In the genomic region with DNA sequence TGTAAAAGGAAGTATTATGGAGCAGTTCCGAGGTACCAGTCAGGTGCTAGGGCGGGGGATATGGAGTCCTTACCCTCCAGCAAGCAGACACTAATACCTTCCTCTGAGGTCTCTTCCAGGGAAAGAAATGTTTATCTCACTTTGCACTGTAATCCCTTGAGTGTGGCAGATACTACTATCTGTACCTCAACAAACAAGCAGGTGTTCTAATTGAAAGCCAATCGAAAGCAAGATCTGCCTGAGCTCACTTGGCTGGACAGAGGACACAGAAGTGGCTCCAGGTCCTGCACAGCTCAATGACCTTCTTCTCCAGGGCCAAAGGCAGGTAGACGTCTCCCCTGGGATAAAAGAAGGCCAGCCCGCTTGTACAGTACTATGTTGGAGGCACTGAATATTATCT, we compare ENCODE assay signal across 19 mouse cellular contexts. TPM values are rescaled to one million over a fixed set of nuclear protein-coding genes. Genes with fewer than 3 reads are reported as not detected.
DNase-seq lines count a peak whose midpoint lies in the region; ATAC-seq and TF ChIP-seq lines count a peak whose summit lies in the region.
"Had no signal": no experiment of that assay in that cellular context is flagged by ENCODE, and none has a peak within 500 bp of the region (broad histone marks: within the 10 kb centered on the region; RNA-seq: fewer than 3 reads in every experiment).

No protein-coding gene starts in this region.

- peak; percentile 76 for DNase-seq in heart, adult 11 months
- DNase-seq in heart, adult 18-20 months = no peak
- peak; percentile 56 for DNase-seq in liver, adult 2 months (ENCODE audit: extremely low read depth, low read depth, low spot score)
- no peak for DNase-seq in liver
- no peak for DNase-seq in liver, postnatal 0 days
- no peak for DNase-seq in right cerebral cortex, postnatal 25 days
- DNase-seq in urinary bladder, postnatal 14 days (ENCODE audit: low spot score) = no peak
- DNase-seq: adrenal gland, adult 8-10 months; B cell, adult 2 months; cerebellum, adult 9-10 months; forebrain, postnatal 0 days; gastrocnemius, postnatal 14 days; heart, postnatal 14 days; kidney, postnatal 14 days; spleen, adult 18-20 months had no signal

- peaks cover 65% of the 10 kb centered on the region for H3K4me1 ChIP-seq in liver, adult 2 months (ENCODE audit: control insufficient read depth, insufficient read depth, low read length)
- H3K4me1 ChIP-seq in intestine, embryonic 15.5 days (replicated peaks) = peaks cover 43% of the 10 kb centered on the region
- peaks cover 78% of the 10 kb centered on the region for H3K4me1 ChIP-seq in liver, postnatal 0 days (ENCODE audit: insufficient read depth)

- no peaks in the 10 kb centered on the region for H3K9me3 ChIP-seq in intestine, embryonic 15.5 days
- no peaks in the 10 kb centered on the region for H3K9me3 ChIP-seq in liver, postnatal 0 days (ENCODE audit: low read length)
- H3K9me3 ChIP-seq: limb, embryonic 13.5 days; neural tube, embryonic 13.5 days had no signal

- H3K4me3 ChIP-seq in liver, adult 2 months (ENCODE audit: insufficient read depth, low read depth, low read length) = no peak overlapping the region
- H3K4me3 ChIP-seq in intestine, embryonic 15.5 days (replicated peaks) = no peak overlapping the region
- H3K4me3 ChIP-seq in liver, postnatal 0 days (ENCODE audit: low read depth, low read length) = no peak overlapping the region
- H3K4me3 ChIP-seq: limb, embryonic 13.5 days; neural tube, embryonic 13.5 days had no signal

- no peak for TF ChIP-seq CTCF in liver, adult 2 months (IDR thresholded peaks at IDR 0.05; ENCODE audit: low read depth, low read length)
- TF ChIP-seq CTCF in liver, postnatal 0 days (IDR thresholded peaks at IDR 0.05; ENCODE audit: low read depth) = no peak

- H3K36me3 ChIP-seq in liver, adult 2 months (ENCODE audit: control insufficient read depth, insufficient read depth, low read length) = no peaks in the 10 kb centered on the region
- H3K36me3 ChIP-seq in intestine, embryonic 15.5 days = no peaks in the 10 kb centered on the region
- peaks cover 20% of the 10 kb centered on the region for H3K36me3 ChIP-seq in liver, postnatal 0 days (replicated peaks; ENCODE audit: insufficient read depth, low read length)
- H3K36me3 ChIP-seq: neural tube, embryonic 13.5 days had no signal

- H3K27ac ChIP-seq in liver, adult 2 months (replicated peaks; ENCODE audit: insufficient read depth, low read depth, low read length) = peak overlapping the region; percentile 51
- H3K27ac ChIP-seq in intestine, embryonic 15.5 days = peak overlapping the region; percentile 62; the same call in 1 of the 2 replicates
- no peak overlapping the region for H3K27ac ChIP-seq in liver, postnatal 0 days (ENCODE audit: low read depth)
- H3K27ac ChIP-seq: neural tube, embryonic 13.5 days had no signal

- ATAC-seq in intestine, embryonic 15.5 days = no peak
- ATAC-seq in liver, postnatal 0 days = no peak
- ATAC-seq: inflammation-experienced regulatory T-cells, adult 6 months had no signal

- 57% methylated on average over 5 of the region's 5 CpGs for WGBS in liver, adult 2 months
- WGBS in intestine, embryonic 15.5 days = 81% methylated on average over 5 of the region's 5 CpGs
- WGBS in liver, postnatal 0 days (ENCODE audit: insufficient replicate concordance) = 53% methylated on average over 5 of the region's 5 CpGs

- H3K27me3 ChIP-seq in liver, adult 2 months (ENCODE audit: control insufficient read depth, insufficient read depth, low read length) = no peaks in the 10 kb centered on the region
- H3K27me3 ChIP-seq in intestine, embryonic 15.5 days (replicated peaks) = no peaks in the 10 kb centered on the region
- no peaks in the 10 kb centered on the region for H3K27me3 ChIP-seq in liver, postnatal 0 days (ENCODE audit: insufficient read depth, low read length)
- H3K27me3 ChIP-seq: limb, embryonic 13.5 days; neural tube, embryonic 13.5 days had no signal

- peaks cover 69% of the 10 kb centered on the region; the same call in 1 of the 2 replicates for H3K79me2 ChIP-seq in liver, adult 2 months (ENCODE audit: control insufficient read depth, insufficient read depth, low read length)

- H3K4me2 ChIP-seq in intestine, embryonic 15.5 days (replicated peaks) = no peak overlapping the region
- H3K4me2 ChIP-seq in liver, postnatal 0 days (ENCODE audit: low read depth, low read length) = peak overlapping the region; percentile 1
- H3K4me2 ChIP-seq: limb, embryonic 13.5 days; neural tube, embryonic 13.5 days had no signal

- no peak for TF ChIP-seq POLR2A in liver, adult 2 months (IDR thresholded peaks at IDR 0.05; ENCODE audit: extremely low read depth, insufficient read depth, low read length)

- no peak overlapping the region for H3K9ac ChIP-seq in liver, adult 2 months (ENCODE audit: low read depth, low read length)
- H3K9ac ChIP-seq in intestine, embryonic 15.5 days = no peak overlapping the region
- H3K9ac ChIP-seq in liver, postnatal 0 days (replicated peaks) = no peak overlapping the region
- H3K9ac ChIP-seq: forebrain, postnatal 0 days; limb, embryonic 13.5 days; neural tube, embryonic 13.5 days had no signal

- no peak for TF ChIP-seq EP300 in liver, postnatal 0 days (IDR thresholded peaks at IDR 0.05; ENCODE audit: low read depth)

RNA-seq across cellular contexts. Expression of a gene that starts 9.0 kb away (rescaled TPM):
- 10 to 100 TPM; 24.1 to 26.0 TPM for total RNA-seq in heart, adult 18-20 months (2021)
- 72.2 and 74.6 TPM in 2 replicates for total RNA-seq in liver, adult 2 months (2014; rRNA removed)
- 26.5 TPM in 2 replicates for polyA plus RNA-seq in liver, adult 2 months (2012; rRNA removed)
- polyA plus RNA-seq in intestine, embryonic 15.5 days (2015; fragmentation: Nextera tagmentation; extraction: Ambion mirVana) = 146 and 161 TPM in 2 replicates
- polyA plus RNA-seq in liver, postnatal 0 days (2015; fragmentation: Nextera tagmentation; extraction: Ambion mirVana) = 23.6 and 26.5 TPM in 2 replicates

Comparison
In these comparisons a context has a peak if more than half of its experiments do, and no peak if none do; other contexts are left out.
1. DNase-seq: peak in heart, adult 11 months (single experiment) and liver, adult 2 months (single experiment); none in heart, adult 18-20 months (0 of 2), liver (single experiment), liver, postnatal 0 days (single experiment), right cerebral cortex, postnatal 25 days (single experiment) and urinary bladder, postnatal 14 days (single experiment).